Mouse (Mus musculus): ENCODE results near the gene Rnf31. TPM values are rescaled to one million over a fixed set of nuclear protein-coding genes. Genes with fewer than 3 reads are reported as not detected.

Gene Rnf31
- polyA plus RNA-seq, 1 experiment from 2014 or later, result 27.2 TPM

DNA sequence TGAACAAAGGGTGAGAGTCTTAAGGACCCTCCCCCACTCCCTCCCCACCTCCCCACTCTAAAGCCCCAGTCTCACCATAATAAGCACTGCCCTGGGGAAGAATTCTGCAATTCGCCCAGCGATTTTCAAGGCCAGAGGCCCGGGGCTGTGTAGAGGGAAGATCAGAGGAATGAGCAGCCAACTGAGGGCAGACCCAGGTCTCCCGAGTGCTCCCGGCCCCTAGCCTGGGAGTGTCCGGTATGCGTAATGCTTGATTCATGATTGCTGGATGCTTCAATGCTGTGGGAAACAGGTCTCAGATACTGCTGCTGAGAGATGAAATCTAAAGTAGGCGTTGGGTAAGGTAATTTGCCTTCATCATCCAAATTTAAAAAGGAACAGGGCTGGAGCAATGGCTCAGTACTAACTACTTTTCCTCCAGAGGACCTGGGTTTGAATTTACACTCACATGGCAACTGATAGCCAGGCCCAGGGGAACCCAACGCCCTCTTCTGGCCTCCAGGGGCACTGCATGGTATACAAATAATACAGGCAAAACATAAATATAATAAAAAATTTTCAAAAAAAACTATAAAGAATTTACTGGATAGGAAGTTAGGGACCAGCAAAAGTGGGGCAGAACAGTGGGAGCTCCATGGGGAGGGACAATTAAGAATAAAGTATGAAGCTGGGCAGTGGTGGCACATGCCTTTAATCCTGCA, 9.4 kb upstream of the Rnf31 start:
- Histone ChIP-seq H3K9ac (ENCODE audit: low read depth, low read length) (no peak overlapping the region), H3K4me1 (ENCODE audit: control insufficient read depth, insufficient read depth, low read length) (peaks cover 18% of the 10 kb centered on the region), H3K36me3 (ENCODE audit: control insufficient read depth, insufficient read depth, low read length) (peaks cover 2% of the 10 kb centered on the region; the same call in 1 of the 2 replicates), H3K27me3 (ENCODE audit: control insufficient read depth, insufficient read depth, low read depth, low read length) (no peaks in the 10 kb centered on the region), H3K9me3 (replicated peaks; ENCODE audit: control insufficient read depth, low read length, poor library complexity, severe bottlenecking) (no peaks in the 10 kb centered on the region), H3K27ac (ENCODE audit: low read length) (no peak overlapping the region), H3K4me2 (ENCODE audit: low read length) (no peak overlapping the region), H3K4me3 (ENCODE audit: low read depth, low read length) (no peak overlapping the region)
- WGBS, result 79% methylated on average over 9 of the region's 9 CpGs
- no peak for ATAC-seq

DNA sequence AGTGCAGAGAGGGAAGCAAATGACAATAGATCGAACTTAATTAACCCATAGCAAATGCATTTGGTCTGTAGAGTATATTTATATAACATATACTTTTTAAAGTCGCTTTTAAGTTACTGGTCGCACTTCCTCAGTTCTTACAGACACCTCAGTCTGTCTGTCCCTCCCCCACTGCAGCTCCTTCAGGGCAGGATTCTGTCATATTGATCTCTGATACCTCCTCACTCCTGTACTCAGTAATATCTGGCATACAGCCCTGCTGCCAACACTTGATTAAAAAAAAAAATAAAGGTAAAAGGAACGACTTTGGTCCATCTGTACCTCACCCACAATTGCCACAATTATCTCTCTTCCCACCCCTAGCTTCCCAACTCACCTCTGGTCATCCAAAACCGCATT, 7.2 kb upstream of the Rnf31 start:
- Histone ChIP-seq H3K27ac (ENCODE audit: low read length) (peak overlapping the region; percentile 71; the same call in 1 of the 2 replicates), H3K4me3 (ENCODE audit: low read depth, low read length) (peak overlapping the region; percentile 58), H3K27me3 (ENCODE audit: control insufficient read depth, insufficient read depth, low read depth, low read length) (no peaks in the 10 kb centered on the region), H3K4me1 (ENCODE audit: control insufficient read depth, insufficient read depth, low read length) (peaks cover 9% of the 10 kb centered on the region), H3K4me2 (ENCODE audit: low read length) (peak overlapping the region; percentile 78), H3K9me3 (replicated peaks; ENCODE audit: control insufficient read depth, low read length, poor library complexity, severe bottlenecking) (no peaks in the 10 kb centered on the region), H3K36me3 (ENCODE audit: control insufficient read depth, insufficient read depth, low read length) (peaks cover 4% of the 10 kb centered on the region; the same call in 1 of the 2 replicates), H3K9ac (ENCODE audit: low read depth, low read length) (peak overlapping the region; percentile 84)
- 38% methylated on average over 5 of the region's 5 CpGs for WGBS
- no peak for ATAC-seq

DNA sequence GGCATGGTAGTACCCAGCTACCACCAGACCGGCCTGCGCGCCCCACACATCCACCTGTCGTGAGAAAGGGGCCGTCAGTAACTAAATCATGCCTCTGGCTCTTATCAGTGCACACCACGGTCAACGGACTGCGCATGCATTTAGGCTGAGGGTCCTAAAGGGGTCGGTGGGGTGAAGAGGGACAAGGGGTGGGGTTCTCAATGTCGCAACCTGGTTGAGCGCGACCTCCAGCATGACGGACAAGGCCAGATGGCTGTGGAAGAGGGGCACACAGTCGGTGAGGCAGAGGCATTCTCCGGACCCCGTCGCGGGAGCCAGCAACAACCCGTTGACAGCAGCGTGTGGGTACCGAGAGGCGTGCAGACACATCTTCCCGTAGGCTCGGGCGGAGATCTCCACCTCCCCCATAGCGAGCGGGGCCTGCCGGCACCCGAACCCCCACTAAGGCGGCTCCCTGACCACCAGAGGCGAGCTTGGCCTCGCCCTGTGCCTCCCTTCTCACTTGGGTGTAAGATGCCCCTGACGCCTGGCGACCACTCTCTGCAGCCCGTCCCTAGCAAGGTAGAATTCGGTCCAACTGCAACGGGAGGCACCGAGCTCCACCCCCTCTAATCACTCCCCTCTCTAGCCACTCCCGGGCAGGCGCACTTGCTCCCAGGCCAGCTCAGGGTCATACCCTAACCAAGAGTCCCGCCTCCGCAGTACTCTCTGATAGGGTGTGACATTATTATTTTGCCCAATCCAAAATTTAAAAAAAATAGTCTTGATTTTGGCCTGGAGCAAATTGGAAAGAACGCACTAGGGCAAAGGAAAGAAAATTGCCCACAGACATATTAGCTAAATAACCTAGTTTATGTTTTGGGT, 6.6 kb upstream of the Rnf31 start, which contains the start of gene Emc9:
Gene Emc9, minus strand, starts transcription at position 601 of the 864 bp plus-strand sequence.
- H3K27me3 ChIP-seq (ENCODE audit: control insufficient read depth, insufficient read depth, low read depth, low read length), result no peaks in the 10 kb centered on the region
- peak; percentile 82 for ATAC-seq
- 3% methylated on average over 43 of the region's 43 CpGs for WGBS
- no peaks in the 10 kb centered on the region for H3K9me3 ChIP-seq (replicated peaks; ENCODE audit: control insufficient read depth, low read length, poor library complexity, severe bottlenecking)
- peak within 1 kb of the TSS; percentile 78 for H3K4me2 ChIP-seq (ENCODE audit: low read length)
- H3K4me1 ChIP-seq (ENCODE audit: control insufficient read depth, insufficient read depth, low read length), result peaks cover 10% of the 10 kb centered on the region
- peak within 1 kb of the TSS; percentile 58 for H3K4me3 ChIP-seq (ENCODE audit: low read depth, low read length)
- H3K9ac ChIP-seq (ENCODE audit: low read depth, low read length), result peak within 1 kb of the TSS; percentile 84
- peak within 1 kb of the TSS; percentile 71 for H3K27ac ChIP-seq (ENCODE audit: low read length)
- peaks cover 4% of the 10 kb centered on the region; the same call in 1 of the 2 replicates for H3K36me3 ChIP-seq (ENCODE audit: control insufficient read depth, insufficient read depth, low read length)

DNA sequence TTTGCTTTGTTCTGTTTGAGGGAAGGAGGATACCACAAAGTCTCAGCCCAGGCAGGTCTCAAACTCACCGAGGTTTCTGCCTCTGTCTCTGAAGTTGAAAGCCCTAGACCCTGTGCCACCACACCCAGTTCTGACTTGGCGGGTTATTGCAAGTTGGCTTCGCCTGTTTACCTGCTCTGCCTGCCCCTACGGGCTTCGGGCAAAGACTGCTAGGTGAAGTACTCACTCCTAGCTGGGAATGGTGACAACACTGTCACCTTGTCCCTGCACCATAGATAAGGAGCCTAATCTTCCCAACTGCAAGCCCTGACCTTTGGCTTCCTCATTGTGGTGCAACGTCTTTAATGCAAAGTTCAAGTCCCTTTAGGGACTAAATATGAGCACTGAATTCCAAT, 5.9 kb upstream of the Rnf31 start:
- Histone ChIP-seq H3K9ac (ENCODE audit: low read depth, low read length) (no peak overlapping the region), H3K4me3 (ENCODE audit: low read depth, low read length) (no peak overlapping the region)
- 68% methylated on average over 6 of the region's 6 CpGs for WGBS

DNA sequence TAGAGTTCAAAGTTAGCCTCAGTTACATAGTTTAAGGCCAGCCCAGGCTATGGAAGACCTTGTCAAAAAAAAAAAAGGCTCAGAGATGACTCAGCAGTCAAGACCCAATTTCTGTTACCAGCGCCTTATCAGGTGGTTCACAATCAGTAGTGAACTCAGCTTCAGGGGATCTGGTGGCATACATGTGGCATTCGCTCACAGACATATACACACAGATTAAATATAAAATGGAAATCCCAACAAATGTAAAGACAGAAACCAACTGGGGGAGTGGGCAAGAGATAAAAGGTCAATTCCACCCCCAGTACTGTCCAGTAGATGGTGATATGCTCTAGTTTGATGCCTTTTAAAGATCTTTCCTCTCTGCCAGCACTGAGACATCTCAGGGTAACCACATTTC, 5.4 kb upstream of the Rnf31 start:
- no peaks in the 10 kb centered on the region for H3K27me3 ChIP-seq (ENCODE audit: control insufficient read depth, insufficient read depth, low read depth, low read length)
- ATAC-seq, result no peak
- no peak overlapping the region for H3K4me3 ChIP-seq (ENCODE audit: low read depth, low read length)
- WGBS, result 96% methylated on average over 2 of the region's 2 CpGs
- no peaks in the 10 kb centered on the region for H3K9me3 ChIP-seq (replicated peaks; ENCODE audit: control insufficient read depth, low read length, poor library complexity, severe bottlenecking)
- H3K36me3 ChIP-seq (ENCODE audit: control insufficient read depth, insufficient read depth, low read length), result peaks cover 4% of the 10 kb centered on the region; the same call in 1 of the 2 replicates
- no peak overlapping the region for H3K4me2 ChIP-seq (ENCODE audit: low read length)
- H3K9ac ChIP-seq (ENCODE audit: low read depth, low read length), result no peak overlapping the region
- peaks cover 16% of the 10 kb centered on the region for H3K4me1 ChIP-seq (ENCODE audit: control insufficient read depth, insufficient read depth, low read length)
- no peak overlapping the region for H3K27ac ChIP-seq (ENCODE audit: low read length)

More for the DNA sequence above, 5.9 kb upstream of the Rnf31 start:
- Histone ChIP-seq H3K27me3 (ENCODE audit: control insufficient read depth, insufficient read depth, low read depth, low read length) (no peaks in the 10 kb centered on the region), H3K4me1 (ENCODE audit: control insufficient read depth, insufficient read depth, low read length) (peaks cover 16% of the 10 kb centered on the region), H3K27ac (ENCODE audit: low read length) (no peak overlapping the region), H3K9me3 (replicated peaks; ENCODE audit: control insufficient read depth, low read length, poor library complexity, severe bottlenecking) (no peaks in the 10 kb centered on the region), H3K36me3 (ENCODE audit: control insufficient read depth, insufficient read depth, low read length) (peaks cover 4% of the 10 kb centered on the region; the same call in 1 of the 2 replicates), H3K4me2 (ENCODE audit: low read length) (peak overlapping the region; percentile 78)
- 0 out of 2 replicates have a peak, but pooled peaks have one; percentile 12 for ATAC-seq

GRCm38 (mm10) chr14:55589271-55589670, 2.2 kb upstream of the Rnf31 start:
- no peaks in the 10 kb centered on the region for H3K27me3 ChIP-seq (ENCODE audit: control insufficient read depth, insufficient read depth, low read depth, low read length)
- peaks cover 32% of the 10 kb centered on the region for H3K4me1 ChIP-seq (ENCODE audit: control insufficient read depth, insufficient read depth, low read length)

DNA sequence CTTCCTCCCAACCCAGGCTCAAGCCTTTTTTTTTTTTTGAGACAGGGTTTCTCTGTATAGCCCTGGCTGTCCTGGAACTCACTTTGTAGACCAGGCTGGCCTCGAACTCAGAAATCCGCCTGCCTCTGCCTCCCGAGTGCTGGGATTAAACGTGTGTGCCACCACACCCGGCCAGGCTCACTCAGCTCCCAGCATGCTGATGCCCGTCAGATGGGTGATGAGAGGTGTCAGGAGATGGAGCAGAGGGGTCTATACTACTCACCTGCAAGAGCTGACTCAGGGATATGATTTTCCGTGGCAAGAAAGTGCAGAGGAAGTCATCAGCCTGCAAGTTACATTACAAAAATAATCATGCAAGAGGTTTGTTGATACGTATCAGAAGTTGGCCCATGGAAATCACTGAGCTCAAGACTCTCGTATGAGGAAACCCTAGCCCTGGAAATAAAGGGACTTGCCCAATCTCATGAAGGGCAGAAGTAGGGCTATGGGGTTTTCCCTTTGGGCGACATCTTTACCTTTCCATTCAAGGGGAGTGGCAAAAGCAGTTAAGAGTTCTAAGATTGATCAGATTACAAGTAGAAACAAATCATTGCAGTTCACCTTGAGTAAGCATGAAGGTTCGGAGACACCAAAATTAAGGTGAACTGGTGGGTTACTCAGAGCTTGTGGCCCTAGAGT, 1.6 kb upstream of the Rnf31 start:
- 91% methylated on average over 11 of the region's 11 CpGs for WGBS

More at GRCm38 (mm10) chr14:55589271-55589670, 2.2 kb upstream of the Rnf31 start:
- WGBS, result 94% methylated on average over 5 of the region's 5 CpGs
- ATAC-seq, result no peak
- Histone ChIP-seq H3K9me3 (replicated peaks; ENCODE audit: control insufficient read depth, low read length, poor library complexity, severe bottlenecking) (no peaks in the 10 kb centered on the region), H3K9ac (ENCODE audit: low read depth, low read length) (no peak overlapping the region), H3K4me3 (ENCODE audit: low read depth, low read length) (no peak overlapping the region), H3K36me3 (ENCODE audit: control insufficient read depth, insufficient read depth, low read length) (peaks cover 6% of the 10 kb centered on the region; the same call in 1 of the 2 replicates), H3K4me2 (ENCODE audit: low read length) (no peak overlapping the region), H3K27ac (ENCODE audit: low read length) (no peak overlapping the region)

GRCm38 (mm10) chr14:55590748-55591330, 669 bp upstream of the Rnf31 start, which contains the start of gene Psme2:
Gene Psme2, minus strand, starts transcription at chr14:55591113.
- no peaks in the 10 kb centered on the region for H3K27me3 ChIP-seq (ENCODE audit: control insufficient read depth, insufficient read depth, low read depth, low read length)
- peak within 1 kb of the TSS; percentile 95 for H3K4me2 ChIP-seq (ENCODE audit: low read length)
- 0% methylated on average over 22 of the region's 22 CpGs for WGBS
- peak within 1 kb of the TSS; percentile 86 for H3K9ac ChIP-seq (ENCODE audit: low read depth, low read length)
- H3K27ac ChIP-seq (ENCODE audit: low read length), result peak within 1 kb of the TSS; percentile 91
- ATAC-seq, result peak; percentile 95
- H3K4me3 ChIP-seq (ENCODE audit: low read depth, low read length), result peak within 1 kb of the TSS; percentile 91
- peaks cover 26% of the 10 kb centered on the region for H3K4me1 ChIP-seq (ENCODE audit: control insufficient read depth, insufficient read depth, low read length)
- peaks cover 13% of the 10 kb centered on the region for H3K36me3 ChIP-seq (ENCODE audit: control insufficient read depth, insufficient read depth, low read length)
- no peaks in the 10 kb centered on the region for H3K9me3 ChIP-seq (replicated peaks; ENCODE audit: control insufficient read depth, low read length, poor library complexity, severe bottlenecking)

More for the DNA sequence above, 1.6 kb upstream of the Rnf31 start:
- Histone ChIP-seq H3K4me3 (ENCODE audit: low read depth, low read length) (peak overlapping the region; percentile 91), H3K4me2 (ENCODE audit: low read length) (peak overlapping the region; percentile 95), H3K9me3 (replicated peaks; ENCODE audit: control insufficient read depth, low read length, poor library complexity, severe bottlenecking) (no peaks in the 10 kb centered on the region), H3K27me3 (ENCODE audit: control insufficient read depth, insufficient read depth, low read depth, low read length) (no peaks in the 10 kb centered on the region), H3K9ac (ENCODE audit: low read depth, low read length) (peak overlapping the region; percentile 86), H3K36me3 (ENCODE audit: control insufficient read depth, insufficient read depth, low read length) (peaks cover 6% of the 10 kb centered on the region; the same call in 1 of the 2 replicates), H3K27ac (ENCODE audit: low read length) (peak overlapping the region; percentile 91), H3K4me1 (ENCODE audit: control insufficient read depth, insufficient read depth, low read length) (peaks cover 29% of the 10 kb centered on the region)
- no peak for ATAC-seq
